Mouse (Mus musculus) intestine, embryonic 15.5 days (tissue): ENCODE data around the gene Pde5a. TPM values are rescaled to one million over a fixed set of nuclear protein-coding genes. Genes with fewer than 3 reads are reported as not detected.

Experiments used
- ATAC-seq: fragments of 200-750 bp; cut with Nextera tagmentation; 2 replicates; pipeline ENCODE4 v1.8.0; 2017; ENCODE audit warnings: moderate TSS enrichment, moderate library complexity
- H3K27ac ChIP-seq: fragments of 300-500 bp; sonication (generic); 2 replicates; pipeline ENCODE4 v1.5.1; 2015; ENCODE audit warnings: mild to moderate bottlenecking, inconsistent platforms
- H3K27me3 ChIP-seq: fragments of 300-500 bp; sonication (generic); replicated peaks from 2 replicates; pipeline ENCODE4 v1.6.1; 2015; ENCODE audit warnings: inconsistent platforms
- H3K36me3 ChIP-seq: fragments of 300-500 bp; sonication (generic); 2 replicates; pipeline ENCODE4 v1.6.1; 2015; ENCODE audit warnings: inconsistent platforms
- H3K4me1 ChIP-seq: fragments of 300-500 bp; sonication (generic); replicated peaks from 2 replicates; pipeline ENCODE4 v1.6.1; 2015; ENCODE audit warnings: inconsistent platforms
- H3K4me2 ChIP-seq: fragments of 300-500 bp; sonication (generic); replicated peaks from 2 replicates; pipeline ENCODE4 v1.6.1; 2015; ENCODE audit warnings: mild to moderate bottlenecking, inconsistent platforms
- H3K4me3 ChIP-seq: fragments of 300-500 bp; sonication (generic); replicated peaks from 2 replicates; pipeline ENCODE4 v1.5.1; 2015; ENCODE audit warnings: inconsistent platforms
- H3K9ac ChIP-seq: fragments of 300-500 bp; sonication (generic); 2 replicates; pipeline ENCODE4 v1.6.1; 2015; ENCODE audit warnings: inconsistent platforms
- H3K9me3 ChIP-seq: fragments of 300-500 bp; sonication (generic); 2 replicates; pipeline ENCODE4 v1.6.1; 2016; ENCODE audit warnings: inconsistent platforms
- WGBS: fragments of 180-500 bp; shearing (Covaris S2); methylation state at CpG from one replicate; pipeline ENCODE4 v1.1.7; 2015; 5-methylcytosine and 5-hydroxymethylcytosine counted together
- polyA plus RNA-seq: library from polyadenylated mRNA; unstranded; fragments of >200 nt; fragmentation: Nextera tagmentation; extraction: Ambion mirVana; gene quantifications from 2 replicates; pipeline ENCODE4 v1.2.1, GENCODE M21; 2015

Gene Pde5a
- polyA plus RNA-seq, result 12.1 and 13.3 TPM in 2 replicates

- no peaks in the 10 kb centered on the region for H3K27me3 ChIP-seq
- peak within 1 kb of the TSS; percentile 99 for H3K27ac ChIP-seq
- ATAC-seq, result peak; percentile 71
- WGBS, result under 1% methylated on average over 49 of the region's 49 CpGs
- no peaks in the 10 kb centered on the region for H3K9me3 ChIP-seq
- peak within 1 kb of the TSS; percentile 81 for H3K4me3 ChIP-seq
- peaks cover 5% of the 10 kb centered on the region; the same call in 1 of the 2 replicates for H3K4me1 ChIP-seq
- peak within 1 kb of the TSS; percentile 94 for H3K9ac ChIP-seq
- peak within 1 kb of the TSS; percentile 77 for H3K4me2 ChIP-seq
- no peaks in the 10 kb centered on the region for H3K36me3 ChIP-seq
These were observed at the start of gene Pde5a for GRCm38 (mm10) chr3:122728852-122729600. Gene Pde5a (plus strand): TSS chr3:122728947.

DNA sequence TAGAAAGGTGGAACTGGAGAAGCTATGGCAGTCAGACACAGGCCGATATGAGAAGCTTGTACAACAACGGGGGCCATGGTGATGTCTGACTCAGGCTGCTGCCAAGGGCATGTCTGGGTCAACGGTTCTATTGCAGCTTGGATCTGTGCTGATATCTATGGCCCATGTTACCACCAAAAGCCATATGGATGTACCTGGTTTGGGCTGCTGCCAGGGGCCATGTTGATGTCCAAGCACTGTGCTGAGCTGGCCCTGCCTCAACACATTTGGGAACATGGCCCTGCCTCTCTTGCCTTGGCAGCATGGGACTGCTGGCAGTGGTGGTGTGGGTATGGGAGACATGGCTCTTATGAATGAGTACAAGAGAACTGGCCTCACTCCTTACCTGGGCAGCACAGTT, 47.9 kb upstream of the Pde5a start:
- Histone ChIP-seq H3K9ac (no peak overlapping the region), H3K4me2 (no peak overlapping the region), H3K36me3 (no peaks in the 10 kb centered on the region), H3K4me3 (no peak overlapping the region), H3K4me1 (peaks cover 3% of the 10 kb centered on the region; the same call in 1 of the 2 replicates), H3K27ac (no peak overlapping the region), H3K9me3 (no peaks in the 10 kb centered on the region), H3K27me3 (no peaks in the 10 kb centered on the region)
- no peak for ATAC-seq
- WGBS, result 93% methylated on average over 3 of the region's 3 CpGs

- H3K9ac ChIP-seq, result no peak overlapping the region
- H3K27ac ChIP-seq, result no peak overlapping the region
- peaks cover 3% of the 10 kb centered on the region; the same call in 1 of the 2 replicates for H3K4me1 ChIP-seq
- ATAC-seq, result no peak
- H3K4me2 ChIP-seq, result no peak overlapping the region
- H3K4me3 ChIP-seq, result no peak overlapping the region
- WGBS, result 40% methylated on average over 4 of the region's 4 CpGs
- H3K9me3 ChIP-seq, result no peaks in the 10 kb centered on the region
- H3K36me3 ChIP-seq, result no peaks in the 10 kb centered on the region
- no peaks in the 10 kb centered on the region for H3K27me3 ChIP-seq
These were observed 46.4 kb upstream of the Pde5a start for GRCm38 (mm10) chr3:122682352-122682751.

DNA sequence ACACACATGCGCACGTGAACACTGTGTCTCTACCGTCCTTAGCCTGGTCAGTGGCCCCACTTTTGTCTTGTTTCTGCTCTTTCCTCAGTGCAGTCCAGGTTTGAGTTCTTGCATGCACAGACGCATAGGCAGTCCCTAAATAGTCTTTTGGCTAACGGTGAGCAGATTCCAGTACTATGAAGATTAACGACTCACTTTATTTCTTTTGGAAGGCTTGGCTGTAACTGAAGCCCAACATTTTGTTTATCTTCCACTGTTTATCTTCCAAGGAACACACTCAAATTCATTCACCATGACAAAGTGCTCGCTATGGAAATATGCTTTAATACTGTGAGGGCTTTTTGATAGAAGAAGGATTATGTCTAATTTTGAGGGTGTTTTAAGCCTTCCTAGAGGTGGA, 43.9 kb upstream of the Pde5a start:
- Histone ChIP-seq H3K4me2 (no peak overlapping the region), H3K4me3 (no peak overlapping the region), H3K36me3 (no peaks in the 10 kb centered on the region), H3K9me3 (no peaks in the 10 kb centered on the region), H3K4me1 (peaks cover 6% of the 10 kb centered on the region; the same call in 1 of the 2 replicates), H3K9ac (no peak overlapping the region), H3K27me3 (no peaks in the 10 kb centered on the region), H3K27ac (peak overlapping the region; percentile 51; the same call in 1 of the 2 replicates)
- WGBS, result 42% methylated on average over 7 of the region's 7 CpGs
- peak; percentile 36; the same call in 1 of the 2 replicates for ATAC-seq

GRCm38 (mm10) chr3:122693039-122693438, 35.7 kb upstream of the Pde5a start:
- H3K36me3 ChIP-seq, result no peaks in the 10 kb centered on the region
- H3K27me3 ChIP-seq, result no peaks in the 10 kb centered on the region
- no peak overlapping the region for H3K9ac ChIP-seq
- H3K27ac ChIP-seq, result no peak overlapping the region
- no peak for ATAC-seq
- no peaks in the 10 kb centered on the region for H3K9me3 ChIP-seq
- 0 out of 2 replicates have a peak, but pooled peaks cover 3% of the 10 kb centered on the region for H3K4me1 ChIP-seq
- no peak overlapping the region for H3K4me3 ChIP-seq
- WGBS, result 72% methylated on average over 3 of the region's 3 CpGs
- H3K4me2 ChIP-seq, result no peak overlapping the region

DNA sequence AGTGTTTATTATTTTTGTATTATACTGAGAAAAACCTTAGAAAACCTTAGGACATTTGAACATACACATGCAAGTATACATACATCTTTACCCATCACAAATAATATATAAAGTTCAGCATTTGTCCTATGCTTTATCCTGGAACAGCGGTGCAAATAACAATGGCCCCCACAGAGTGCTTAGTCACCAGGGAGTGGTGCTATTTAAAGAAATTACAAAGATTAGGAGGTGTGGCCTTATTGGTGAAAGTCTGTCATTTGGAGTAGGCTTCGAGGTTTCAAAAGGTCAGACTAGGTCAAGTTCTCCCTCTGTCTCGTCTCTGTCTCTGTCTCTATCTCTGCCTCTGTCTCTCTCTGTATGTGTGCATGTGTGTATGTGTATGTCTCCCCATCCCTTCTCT, 32.9 kb upstream of the Pde5a start:
- WGBS, result 76% methylated on average over 3 of the region's 3 CpGs
- Histone ChIP-seq H3K9ac (no peak overlapping the region), H3K9me3 (no peaks in the 10 kb centered on the region), H3K4me1 (no peaks in the 10 kb centered on the region), H3K36me3 (no peaks in the 10 kb centered on the region), H3K4me2 (no peak overlapping the region), H3K27ac (no peak overlapping the region), H3K4me3 (no peak overlapping the region), H3K27me3 (no peaks in the 10 kb centered on the region)
- no peak for ATAC-seq

DNA sequence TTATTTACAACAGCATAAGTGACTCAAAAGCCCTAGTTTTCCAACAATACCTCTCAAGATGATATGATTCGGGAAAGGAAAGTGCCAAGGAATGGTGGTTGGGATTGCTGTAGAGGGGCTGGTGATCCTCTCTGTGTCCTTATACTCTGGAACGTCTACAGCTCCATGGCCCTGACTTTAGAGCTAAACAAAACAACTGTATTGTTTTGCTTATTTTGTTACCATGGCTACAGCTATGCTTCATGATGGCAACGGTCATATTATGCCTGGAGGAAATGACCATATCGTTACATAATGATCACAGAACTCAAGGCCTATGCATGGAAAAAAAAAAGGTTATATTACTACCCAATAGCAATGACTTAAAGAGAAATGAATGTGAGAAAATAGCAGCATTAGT, 32.1 kb upstream of the Pde5a start:
- no peak overlapping the region for H3K4me2 ChIP-seq
- H3K9ac ChIP-seq, result no peak overlapping the region
- WGBS, result 71% methylated on average over 4 of the region's 4 CpGs
- no peaks in the 10 kb centered on the region for H3K27me3 ChIP-seq
- no peaks in the 10 kb centered on the region for H3K36me3 ChIP-seq
- no peak overlapping the region for H3K27ac ChIP-seq
- ATAC-seq, result no peak
- no peaks in the 10 kb centered on the region for H3K4me1 ChIP-seq
- no peaks in the 10 kb centered on the region for H3K9me3 ChIP-seq
- no peak overlapping the region for H3K4me3 ChIP-seq

DNA sequence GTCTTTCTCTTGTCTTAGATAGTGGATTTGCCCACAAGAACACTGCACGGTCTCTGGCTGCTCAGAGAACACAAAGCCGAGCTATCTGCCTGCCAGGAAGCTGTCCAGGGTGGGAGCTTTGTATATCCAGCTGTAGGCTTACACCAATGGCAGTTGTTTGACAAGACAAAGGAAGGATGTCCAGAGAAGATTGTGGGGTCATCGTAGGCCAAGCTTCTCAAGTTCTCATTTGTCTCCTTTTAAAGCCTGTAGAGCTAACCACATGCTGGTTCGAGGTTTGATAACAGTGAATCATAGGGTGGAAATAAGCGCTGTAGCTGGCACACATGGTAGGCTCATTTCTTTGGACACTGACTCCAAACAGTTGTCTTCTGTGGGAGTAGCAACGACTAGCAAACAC, 24.5 kb upstream of the Pde5a start:
- Histone ChIP-seq H3K36me3 (no peaks in the 10 kb centered on the region), H3K4me3 (no peak overlapping the region), H3K4me2 (no peak overlapping the region), H3K9ac (no peak overlapping the region), H3K27me3 (no peaks in the 10 kb centered on the region), H3K4me1 (0 out of 2 replicates have a peak, but pooled peaks cover 4% of the 10 kb centered on the region), H3K9me3 (no peaks in the 10 kb centered on the region), H3K27ac (peak overlapping the region; percentile 22; the same call in 1 of the 2 replicates)
- WGBS, result 25% methylated on average over 6 of the region's 6 CpGs
- ATAC-seq, result peak; percentile 53

GRCm38 (mm10) chr3:122705246-122705645, 23.5 kb upstream of the Pde5a start:
- Histone ChIP-seq H3K4me1 (0 out of 2 replicates have a peak, but pooled peaks cover 4% of the 10 kb centered on the region), H3K36me3 (no peaks in the 10 kb centered on the region), H3K27ac (peak overlapping the region; percentile 49), H3K9ac (no peak overlapping the region), H3K4me3 (no peak overlapping the region), H3K9me3 (no peaks in the 10 kb centered on the region), H3K4me2 (no peak overlapping the region), H3K27me3 (no peaks in the 10 kb centered on the region)
- no peak for ATAC-seq
- WGBS, result 49% methylated on average over 7 of the region's 7 CpGs

DNA sequence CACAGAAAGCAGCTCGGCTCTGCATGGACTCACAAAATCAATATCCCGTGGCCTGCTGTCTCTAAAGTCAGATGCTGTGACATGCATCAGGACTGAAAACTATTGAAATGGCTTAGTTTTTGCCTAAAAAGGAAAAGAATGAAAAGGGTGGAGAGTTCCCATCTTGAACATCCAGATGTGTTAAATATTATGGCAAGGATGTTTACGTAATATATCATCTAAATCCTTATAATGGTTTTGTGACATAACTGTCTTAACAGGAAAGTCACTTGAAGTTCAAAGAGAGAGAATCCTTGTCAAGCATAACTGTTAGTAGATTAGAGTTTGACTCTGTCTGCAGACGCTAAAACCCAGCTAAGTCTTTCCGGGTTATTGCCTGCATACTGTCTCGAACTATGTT, 20.3 kb upstream of the Pde5a start:
- H3K4me2 ChIP-seq, result no peak overlapping the region
- no peaks in the 10 kb centered on the region for H3K36me3 ChIP-seq
- WGBS, result 48% methylated on average over 6 of the region's 6 CpGs
- H3K27ac ChIP-seq, result no peak overlapping the region
- H3K9me3 ChIP-seq, result no peaks in the 10 kb centered on the region
- 0 out of 2 replicates have a peak, but pooled peaks cover 4% of the 10 kb centered on the region for H3K4me1 ChIP-seq
- ATAC-seq, result no peak
- H3K9ac ChIP-seq, result no peak overlapping the region
- H3K27me3 ChIP-seq, result no peaks in the 10 kb centered on the region
- H3K4me3 ChIP-seq, result no peak overlapping the region

GRCm38 (mm10) chr3:122710141-122710540, 18.6 kb upstream of the Pde5a start:
- WGBS, result 69% methylated on average over 3 of the region's 3 CpGs
- Histone ChIP-seq H3K4me2 (no peak overlapping the region), H3K4me3 (no peak overlapping the region), H3K9me3 (no peaks in the 10 kb centered on the region), H3K9ac (no peak overlapping the region), H3K36me3 (no peaks in the 10 kb centered on the region), H3K4me1 (0 out of 2 replicates have a peak, but pooled peaks cover 2% of the 10 kb centered on the region), H3K27ac (no peak overlapping the region), H3K27me3 (no peaks in the 10 kb centered on the region)
- no peak for ATAC-seq

- no peak overlapping the region for H3K4me2 ChIP-seq
- H3K4me3 ChIP-seq, result no peak overlapping the region
- H3K9ac ChIP-seq, result no peak overlapping the region
- H3K27ac ChIP-seq, result no peak overlapping the region
- H3K9me3 ChIP-seq, result no peaks in the 10 kb centered on the region
- H3K36me3 ChIP-seq, result no peaks in the 10 kb centered on the region
- no peak for ATAC-seq
- no peaks in the 10 kb centered on the region for H3K27me3 ChIP-seq
- H3K4me1 ChIP-seq, result no peaks in the 10 kb centered on the region
- WGBS, result 86% methylated on average over 2 of the region's 2 CpGs
These were observed 10.1 kb upstream of the Pde5a start for GRCm38 (mm10) chr3:122718631-122719030.

GRCm38 (mm10) chr3:122721522-122721921, 7.2 kb upstream of the Pde5a start:
- no peak overlapping the region for H3K9ac ChIP-seq
- H3K4me2 ChIP-seq, result no peak overlapping the region
- ATAC-seq, result no peak
- WGBS, result 78% methylated on average over 9 of the region's 9 CpGs
- no peaks in the 10 kb centered on the region for H3K4me1 ChIP-seq
- no peaks in the 10 kb centered on the region for H3K27me3 ChIP-seq
- no peak overlapping the region for H3K27ac ChIP-seq
- no peaks in the 10 kb centered on the region for H3K36me3 ChIP-seq
- no peaks in the 10 kb centered on the region for H3K9me3 ChIP-seq
- H3K4me3 ChIP-seq, result no peak overlapping the region
